Mouse (Mus musculus): ENCODE results near the gene Larp1b. TPM values are rescaled to one million over a fixed set of nuclear protein-coding genes. Genes with fewer than 3 reads are reported as not detected.

Larp1b gene
- polyA plus RNA-seq (2014; fragmentation: Illumina TruSeq; extraction: RNeasy Lipid Tissue Mini Kit (QIAGEN cat#74804); ENCODE audit: low read depth, low replicate concordance) = 686 TPM

GRCm38 (mm10) chr3:40949170-40949902, at the start of gene Larp1b:
Gene Larp1b (plus strand): TSS chr3:40949828.

GRCm38 (mm10) chr3:40902443-40902842, 47.2 kb upstream of the Larp1b start, which contains the start of gene 1700034I23Rik:
Gene 1700034I23Rik (minus strand): TSS chr3:40902543.

GRCm38 (mm10) chr3:41082885-41083789, 133.5 kb downstream of the Larp1b start, which contains the start of gene Pgrmc2:
Gene Pgrmc2 (minus strand): TSS chr3:41083046.

Other genes with a start within 250 kb of the Larp1b start
- gene Slc25a31, start 241.0 kb upstream of the Larp1b start, polyA plus RNA-seq (2014; fragmentation: Illumina TruSeq; extraction: RNeasy Lipid Tissue Mini Kit (QIAGEN cat#74804); ENCODE audit: low read depth, low replicate concordance) = 104 TPM
- 2,915 TPM for gene Hspa4l, start 205.3 kb upstream of the Larp1b start, polyA plus RNA-seq (2014; fragmentation: Illumina TruSeq; extraction: RNeasy Lipid Tissue Mini Kit (QIAGEN cat#74804); ENCODE audit: low read depth, low replicate concordance)
- gene Plk4, start 149.8 kb upstream of the Larp1b start, polyA plus RNA-seq (2014; fragmentation: Illumina TruSeq; extraction: RNeasy Lipid Tissue Mini Kit (QIAGEN cat#74804); ENCODE audit: low read depth, low replicate concordance) = 206 TPM
- gene Mfsd8, start 102.9 kb upstream of the Larp1b start, polyA plus RNA-seq (2014; fragmentation: Illumina TruSeq; extraction: RNeasy Lipid Tissue Mini Kit (QIAGEN cat#74804); ENCODE audit: low read depth, low replicate concordance) = 9.2 TPM
- 39.7 TPM for gene Abhd18, start 102.9 kb upstream of the Larp1b start, polyA plus RNA-seq (2014; fragmentation: Illumina TruSeq; extraction: RNeasy Lipid Tissue Mini Kit (QIAGEN cat#74804); ENCODE audit: low read depth, low replicate concordance)
- gene 1700034I23Rik, start 47.3 kb upstream of the Larp1b start, polyA plus RNA-seq (2014; fragmentation: Illumina TruSeq; extraction: RNeasy Lipid Tissue Mini Kit (QIAGEN cat#74804); ENCODE audit: low read depth, low replicate concordance) = 545 TPM
- 87.7 TPM for gene Pgrmc2, start 133.2 kb downstream of the Larp1b start, polyA plus RNA-seq (2014; fragmentation: Illumina TruSeq; extraction: RNeasy Lipid Tissue Mini Kit (QIAGEN cat#74804); ENCODE audit: low read depth, low replicate concordance)

All from testis, adult 10 weeks (tissue).